Comparison of ENCODE assay signal across 10 mouse cellular contexts in genomic region chr7:109719286-109719685, GRCm38 (mm10). TPM values are rescaled to one million over a fixed set of nuclear protein-coding genes. Genes with fewer than 3 reads are reported as not detected.
A peak's percentile ranks its signal among the peaks of the same experiment; 100 is the strongest.
DNase-seq lines count a peak whose midpoint lies in the region; ATAC-seq lines count a peak whose summit lies in the region.
"Had no signal": no experiment of that assay in that cellular context is flagged by ENCODE, and none has a peak within 500 bp of the region (broad histone marks: within the 10 kb centered on the region; RNA-seq: fewer than 3 reads in every experiment).

No protein-coding gene starts in this region.

- H3K27ac ChIP-seq in neural tube, embryonic 15.5 days (replicated peaks) = no peak overlapping the region

- H3K27me3 ChIP-seq in neural tube, embryonic 15.5 days (replicated peaks) = no peaks in the 10 kb centered on the region

- no peak for ATAC-seq in neural tube, embryonic 15.5 days (ENCODE audit: low FRiP score)
- ATAC-seq in inflammation-experienced regulatory T-cells, adult 6 months = no peak

- no peaks in the 10 kb centered on the region for H3K9me3 ChIP-seq in neural tube, embryonic 15.5 days (replicated peaks)

- no peaks in the 10 kb centered on the region for H3K36me3 ChIP-seq in neural tube, embryonic 15.5 days

- peak; percentile 48 for DNase-seq in heart, adult 8-10 months (ENCODE audit: low spot score)
- no peak for DNase-seq in heart, adult 11 months
- DNase-seq in neural tube, embryonic 10.5 days (ENCODE audit: extremely low spot score, low spot score) = peak; percentile 17
- DNase-seq in brain, adult 2 months (ENCODE audit: low read depth, low spot score) = peak; percentile 85
- DNase-seq in layer of hippocampus, postnatal 14 days (ENCODE audit: low spot score in 2 of 2) = peak; percentile 18 to 57
- DNase-seq in yolk sac, embryonic 10.5 days (ENCODE audit: low spot score) = peak; percentile 15

- H3K4me3 ChIP-seq in neural tube, embryonic 15.5 days (replicated peaks) = no peak overlapping the region

- H3K4me1 ChIP-seq in neural tube, embryonic 15.5 days = no peaks in the 10 kb centered on the region

- H3K4me2 ChIP-seq in neural tube, embryonic 15.5 days = no peak overlapping the region

- H3K9ac ChIP-seq in neural tube, embryonic 15.5 days (replicated peaks) = no peak overlapping the region

- 65% methylated on average over 9 of the region's 9 CpGs for WGBS in neural tube, embryonic 15.5 days

RNA-seq across cellular contexts. Expression of gene BC051019, which starts 4.4 kb away (rescaled TPM):
- total RNA-seq in heart, adult 8-10 months (2022) = not detected
- not detected in 2 replicates for polyA plus RNA-seq in neural tube, embryonic 15.5 days (2015; fragmentation: Nextera tagmentation; extraction: Ambion mirVana)
- 1 to 10 TPM in 1 of 2 experiments, not detected in 1; 1.3 TPM for total RNA-seq in layer of hippocampus, postnatal 14 days (2021)
- polyA plus RNA-seq in inflammation-experienced regulatory T-cells, adult 6 months (2017; shearing (Covaris generic)) = under 1 TPM in 1 of 3 experiments, not detected in 2; 0.27 TPM
- total RNA-seq: hematopoietic stem cell, adult 5-6 weeks had no signal

RNA-seq across cellular contexts. Expression of gene Ascl3, which starts 12.2 kb away (rescaled TPM):
- total RNA-seq in heart, adult 8-10 months (2022) = not detected
- polyA plus RNA-seq in neural tube, embryonic 15.5 days (2015; fragmentation: Nextera tagmentation; extraction: Ambion mirVana) = 0.23 TPM in 1 of 2 replicates, not detected in the other
- total RNA-seq in layer of hippocampus, postnatal 14 days (2021) = not detected
- polyA plus RNA-seq in inflammation-experienced regulatory T-cells, adult 6 months (2017; shearing (Covaris generic)) = under 1 TPM in 1 of 3 experiments, not detected in 2; 0.83 TPM
- total RNA-seq: hematopoietic stem cell, adult 5-6 weeks had no signal
- polyA plus RNA-seq: neural tube, embryonic 11.5 days had no signal

RNA-seq across cellular contexts. Expression of gene Akip1, which starts 15.8 kb away (rescaled TPM):
- 10 to 100 TPM; 13.7 to 17.8 (median 16.3) TPM for total RNA-seq in heart, adult 8-10 months (2022)
- polyA plus RNA-seq in neural tube, embryonic 15.5 days (2015; fragmentation: Nextera tagmentation; extraction: Ambion mirVana) = 16.2 and 21.7 TPM in 2 replicates
- 1 to 10 TPM; 4.8 to 5.6 TPM for total RNA-seq in layer of hippocampus, postnatal 14 days (2021)
- 10 to 100 TPM; 27.1 to 43.4 (median 31.9) TPM for polyA plus RNA-seq in inflammation-experienced regulatory T-cells, adult 6 months (2017; shearing (Covaris generic))

RNA-seq across cellular contexts. Expression of gene St5, which starts 15.9 kb away (rescaled TPM):
- 10 to 100 TPM; 21.3 to 28.7 (median 22.7) TPM for total RNA-seq in heart, adult 8-10 months (2022)
- polyA plus RNA-seq in neural tube, embryonic 15.5 days (2015; fragmentation: Nextera tagmentation; extraction: Ambion mirVana) = 18.2 and 29.3 TPM in 2 replicates
- 10 to 100 TPM; 30.2 to 35.7 TPM for total RNA-seq in layer of hippocampus, postnatal 14 days (2021)
- under 1 TPM; 0.36 to 0.90 (median 0.47) TPM for polyA plus RNA-seq in inflammation-experienced regulatory T-cells, adult 6 months (2017; shearing (Covaris generic))

RNA-seq across cellular contexts. Expression of gene Tmem9b, which starts 33.4 kb away (rescaled TPM):
- total RNA-seq in heart, adult 8-10 months (2022) = 10 to 100 TPM; 30.1 to 35.1 (median 31.0) TPM
- 125 and 134 TPM in 2 replicates for polyA plus RNA-seq in neural tube, embryonic 15.5 days (2015; fragmentation: Nextera tagmentation; extraction: Ambion mirVana)
- total RNA-seq in layer of hippocampus, postnatal 14 days (2021) = 10 to 100 TPM; 82.6 to 83.7 TPM
- 100 to 1,000 TPM; 103 to 142 (median 121) TPM for polyA plus RNA-seq in inflammation-experienced regulatory T-cells, adult 6 months (2017; shearing (Covaris generic))
